Mouse (Mus musculus): ENCODE results near the gene Nptxr. TPM values are rescaled to one million over a fixed set of nuclear protein-coding genes. Genes with fewer than 3 reads are reported as not detected.

Gene Nptxr
- polyA plus RNA-seq, 1 experiment from 2014 or later, result 2.2 TPM

GRCm38 (mm10) chr15:79800701-79801100, 3.9 kb downstream of the Nptxr start:
- H3K9me3 ChIP-seq (ENCODE audit: control insufficient read depth, low read length), result no peaks in the 10 kb centered on the region
- DNase-seq (ENCODE audit: low spot score) (no peak), ATAC-seq (replicated peaks; ENCODE audit: low FRiP score, low TSS enrichment, low read depth) (no peak)
- H3K4me2 ChIP-seq (ENCODE audit: low read length), result no peak overlapping the region
- no peak overlapping the region for H3K27ac ChIP-seq (ENCODE audit: low read depth)
- peaks cover 41% of the 10 kb centered on the region for H3K27me3 ChIP-seq (replicated peaks; ENCODE audit: control insufficient read depth, insufficient read depth, low read length)
- no peaks in the 10 kb centered on the region; the same call in 1 of the 2 replicates for H3K4me1 ChIP-seq (replicated peaks; ENCODE audit: control insufficient read depth, insufficient read depth, low read length)
- H3K36me3 ChIP-seq (ENCODE audit: control insufficient read depth, insufficient read depth, low read length), result no peaks in the 10 kb centered on the region
- H3K4me3 ChIP-seq (ENCODE audit: low read depth, low read length), result no peak overlapping the region
- 59% methylated on average over 11 of the region's 11 CpGs for WGBS
- H3K9ac ChIP-seq (ENCODE audit: low read length), result no peak overlapping the region

- WGBS, result 85% methylated on average over 10 of the region's 10 CpGs
- Histone ChIP-seq H3K4me2 (ENCODE audit: low read length) (no peak overlapping the region), H3K36me3 (ENCODE audit: control insufficient read depth, insufficient read depth, low read length) (no peaks in the 10 kb centered on the region), H3K4me3 (ENCODE audit: low read depth, low read length) (no peak overlapping the region), H3K27ac (ENCODE audit: low read depth) (no peak overlapping the region), H3K9ac (ENCODE audit: low read length) (no peak overlapping the region), H3K4me1 (replicated peaks; ENCODE audit: control insufficient read depth, insufficient read depth, low read length) (no peaks in the 10 kb centered on the region), H3K9me3 (ENCODE audit: control insufficient read depth, low read length) (no peaks in the 10 kb centered on the region), H3K27me3 (replicated peaks; ENCODE audit: control insufficient read depth, insufficient read depth, low read length) (peaks cover 23% of the 10 kb centered on the region)
- ATAC-seq (replicated peaks; ENCODE audit: low FRiP score, low TSS enrichment, low read depth), result no peak
- no peak for DNase-seq (ENCODE audit: low spot score)
Observed at GRCm38 (mm10) chr15:79798591-79798990, 6.0 kb downstream of the Nptxr start.

GRCm38 (mm10) chr15:79797680-79798079, 6.9 kb downstream of the Nptxr start:
- H3K36me3 ChIP-seq (ENCODE audit: control insufficient read depth, insufficient read depth, low read length), result no peaks in the 10 kb centered on the region

GRCm38 (mm10) chr15:79797096-79797495, 7.5 kb downstream of the Nptxr start:
- no peaks in the 10 kb centered on the region for H3K9me3 ChIP-seq (ENCODE audit: control insufficient read depth, low read length)
- H3K4me1 ChIP-seq (replicated peaks; ENCODE audit: control insufficient read depth, insufficient read depth, low read length), result no peaks in the 10 kb centered on the region
- no peak overlapping the region for H3K4me3 ChIP-seq (ENCODE audit: low read depth, low read length)
- no peak overlapping the region for H3K4me2 ChIP-seq (ENCODE audit: low read length)
- DNase-seq (ENCODE audit: low spot score) (no peak), ATAC-seq (replicated peaks; ENCODE audit: low FRiP score, low TSS enrichment, low read depth) (no peak)
- no peak overlapping the region for H3K27ac ChIP-seq (ENCODE audit: low read depth)
- peaks cover 8% of the 10 kb centered on the region for H3K27me3 ChIP-seq (replicated peaks; ENCODE audit: control insufficient read depth, insufficient read depth, low read length)
- no peaks in the 10 kb centered on the region for H3K36me3 ChIP-seq (ENCODE audit: control insufficient read depth, insufficient read depth, low read length)
- no peak overlapping the region for H3K9ac ChIP-seq (ENCODE audit: low read length)
- WGBS, result 81% methylated on average over 7 of the region's 7 CpGs

More at GRCm38 (mm10) chr15:79797680-79798079, 6.9 kb downstream of the Nptxr start:
- Histone ChIP-seq H3K27me3 (replicated peaks; ENCODE audit: control insufficient read depth, insufficient read depth, low read length) (peaks cover 14% of the 10 kb centered on the region), H3K4me3 (ENCODE audit: low read depth, low read length) (no peak overlapping the region), H3K9me3 (ENCODE audit: control insufficient read depth, low read length) (no peaks in the 10 kb centered on the region), H3K27ac (ENCODE audit: low read depth) (no peak overlapping the region), H3K4me1 (replicated peaks; ENCODE audit: control insufficient read depth, insufficient read depth, low read length) (no peaks in the 10 kb centered on the region), H3K4me2 (ENCODE audit: low read length) (no peak overlapping the region), H3K9ac (ENCODE audit: low read length) (no peak overlapping the region)
- DNase-seq (ENCODE audit: low spot score) (no peak), ATAC-seq (replicated peaks; ENCODE audit: low FRiP score, low TSS enrichment, low read depth) (no peak)
- 80% methylated on average over 8 of the region's 8 CpGs for WGBS

- H3K4me2 ChIP-seq (ENCODE audit: low read length), result no peak overlapping the region
- H3K9ac ChIP-seq (ENCODE audit: low read length), result no peak overlapping the region
- ATAC-seq (replicated peaks; ENCODE audit: low FRiP score, low TSS enrichment, low read depth) (no peak), DNase-seq (ENCODE audit: low spot score) (no peak)
- no peak overlapping the region for H3K27ac ChIP-seq (ENCODE audit: low read depth)
- H3K27me3 ChIP-seq (replicated peaks; ENCODE audit: control insufficient read depth, insufficient read depth, low read length), result no peaks in the 10 kb centered on the region; the same call in 1 of the 2 replicates
- H3K4me1 ChIP-seq (replicated peaks; ENCODE audit: control insufficient read depth, insufficient read depth, low read length), result no peaks in the 10 kb centered on the region
- H3K9me3 ChIP-seq (ENCODE audit: control insufficient read depth, low read length), result no peaks in the 10 kb centered on the region
- WGBS, result 83% methylated on average over 12 of the region's 12 CpGs
- H3K4me3 ChIP-seq (ENCODE audit: low read depth, low read length), result no peak overlapping the region
- no peaks in the 10 kb centered on the region for H3K36me3 ChIP-seq (ENCODE audit: control insufficient read depth, insufficient read depth, low read length)
Observed at GRCm38 (mm10) chr15:79796256-79796655, 8.3 kb downstream of the Nptxr start.

GRCm38 (mm10) chr15:79794173-79794572, 10.4 kb downstream of the Nptxr start:
- DNase-seq (ENCODE audit: low spot score) (no peak), ATAC-seq (replicated peaks; ENCODE audit: low FRiP score, low TSS enrichment, low read depth) (no peak)
- Histone ChIP-seq H3K9me3 (ENCODE audit: control insufficient read depth, low read length) (no peaks in the 10 kb centered on the region), H3K27ac (ENCODE audit: low read depth) (no peak overlapping the region), H3K4me1 (replicated peaks; ENCODE audit: control insufficient read depth, insufficient read depth, low read length) (no peaks in the 10 kb centered on the region), H3K9ac (ENCODE audit: low read length) (no peak overlapping the region), H3K4me3 (ENCODE audit: low read depth, low read length) (no peak overlapping the region), H3K36me3 (ENCODE audit: control insufficient read depth, insufficient read depth, low read length) (no peaks in the 10 kb centered on the region), H3K4me2 (ENCODE audit: low read length) (no peak overlapping the region), H3K27me3 (replicated peaks; ENCODE audit: control insufficient read depth, insufficient read depth, low read length) (no peaks in the 10 kb centered on the region; the same call in 1 of the 2 replicates)
- 18% methylated on average over 20 of the region's 20 CpGs for WGBS

GRCm38 (mm10) chr15:79793076-79793475, 11.5 kb downstream of the Nptxr start:
- no peak overlapping the region for H3K27ac ChIP-seq (ENCODE audit: low read depth)
- H3K36me3 ChIP-seq (ENCODE audit: control insufficient read depth, insufficient read depth, low read length), result no peaks in the 10 kb centered on the region
- WGBS, result 95% methylated on average over 9 of the region's 9 CpGs
- H3K9me3 ChIP-seq (ENCODE audit: control insufficient read depth, low read length), result no peaks in the 10 kb centered on the region
- no peak overlapping the region for H3K4me2 ChIP-seq (ENCODE audit: low read length)
- DNase-seq (ENCODE audit: low spot score) (no peak), ATAC-seq (replicated peaks; ENCODE audit: low FRiP score, low TSS enrichment, low read depth) (no peak)
- H3K4me1 ChIP-seq (replicated peaks; ENCODE audit: control insufficient read depth, insufficient read depth, low read length), result no peaks in the 10 kb centered on the region
- H3K4me3 ChIP-seq (ENCODE audit: low read depth, low read length), result no peak overlapping the region
- no peaks in the 10 kb centered on the region; the same call in 1 of the 2 replicates for H3K27me3 ChIP-seq (replicated peaks; ENCODE audit: control insufficient read depth, insufficient read depth, low read length)
- no peak overlapping the region for H3K9ac ChIP-seq (ENCODE audit: low read length)

GRCm38 (mm10) chr15:79792455-79792854, 12.1 kb downstream of the Nptxr start:
- no peak for DNase-seq (ENCODE audit: low spot score)
- Histone ChIP-seq H3K4me1 (replicated peaks; ENCODE audit: control insufficient read depth, insufficient read depth, low read length) (no peaks in the 10 kb centered on the region), H3K4me3 (ENCODE audit: low read depth, low read length) (no peak overlapping the region), H3K36me3 (ENCODE audit: control insufficient read depth, insufficient read depth, low read length) (no peaks in the 10 kb centered on the region), H3K9me3 (ENCODE audit: control insufficient read depth, low read length) (no peaks in the 10 kb centered on the region), H3K27me3 (replicated peaks; ENCODE audit: control insufficient read depth, insufficient read depth, low read length) (no peaks in the 10 kb centered on the region; the same call in 1 of the 2 replicates), H3K4me2 (ENCODE audit: low read length) (no peak overlapping the region), H3K27ac (ENCODE audit: low read depth) (no peak overlapping the region), H3K9ac (ENCODE audit: low read length) (no peak overlapping the region)
- ATAC-seq (replicated peaks; ENCODE audit: low FRiP score, low TSS enrichment, low read depth), result no peak
- WGBS, result 17% methylated on average over 19 of the region's 19 CpGs

- ATAC-seq (replicated peaks; ENCODE audit: low FRiP score, low TSS enrichment, low read depth), result no peak
- H3K27ac ChIP-seq (ENCODE audit: low read depth), result no peak overlapping the region
- WGBS, result 3% methylated on average over 12 of the region's 12 CpGs
Observed at GRCm38 (mm10) chr15:79791502-79791901, 13.1 kb downstream of the Nptxr start.

More at GRCm38 (mm10) chr15:79791502-79791901, 13.1 kb downstream of the Nptxr start:
- H3K9ac ChIP-seq (ENCODE audit: low read length), result no peak overlapping the region
- no peaks in the 10 kb centered on the region for H3K4me1 ChIP-seq (replicated peaks; ENCODE audit: control insufficient read depth, insufficient read depth, low read length)
- H3K4me3 ChIP-seq (ENCODE audit: low read depth, low read length), result no peak overlapping the region
- no peaks in the 10 kb centered on the region; the same call in 1 of the 2 replicates for H3K27me3 ChIP-seq (replicated peaks; ENCODE audit: control insufficient read depth, insufficient read depth, low read length)
- no peaks in the 10 kb centered on the region for H3K36me3 ChIP-seq (ENCODE audit: control insufficient read depth, insufficient read depth, low read length)
- no peak overlapping the region for H3K4me2 ChIP-seq (ENCODE audit: low read length)
- H3K9me3 ChIP-seq (ENCODE audit: control insufficient read depth, low read length), result no peaks in the 10 kb centered on the region
- DNase-seq (ENCODE audit: low spot score), result peak; percentile 89
